Mouse (Mus musculus): ENCODE measurements around the gene Olfr669. TPM values are rescaled to one million over a fixed set of nuclear protein-coding genes. Genes with fewer than 3 reads are reported as not detected.

The Olfr669 gene
- polyA plus RNA-seq (2012; rRNA removed; ENCODE audit: low replicate concordance): not detected in 2 replicates

DNA sequence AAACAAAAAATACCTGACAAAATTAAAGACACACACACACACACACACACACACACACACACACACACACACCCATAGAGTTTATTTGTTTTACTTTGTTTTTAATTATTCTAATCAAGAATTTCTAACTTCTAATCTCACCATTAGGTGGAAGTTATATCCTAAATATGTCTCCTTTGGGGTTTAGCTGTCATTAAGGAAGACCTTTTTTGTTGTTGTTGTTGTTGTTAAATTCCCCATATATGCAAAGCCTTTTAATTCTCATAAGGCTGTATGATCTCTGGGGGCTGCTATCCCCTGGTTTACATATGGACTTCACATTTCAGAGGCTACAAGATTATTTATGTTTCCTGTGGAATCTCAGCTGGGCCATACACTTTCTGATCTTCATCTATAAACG, at the start of gene Olfr669:
Gene Olfr669, plus strand, starts transcription at position 301 of the 400 bp plus-strand sequence.

DNA sequence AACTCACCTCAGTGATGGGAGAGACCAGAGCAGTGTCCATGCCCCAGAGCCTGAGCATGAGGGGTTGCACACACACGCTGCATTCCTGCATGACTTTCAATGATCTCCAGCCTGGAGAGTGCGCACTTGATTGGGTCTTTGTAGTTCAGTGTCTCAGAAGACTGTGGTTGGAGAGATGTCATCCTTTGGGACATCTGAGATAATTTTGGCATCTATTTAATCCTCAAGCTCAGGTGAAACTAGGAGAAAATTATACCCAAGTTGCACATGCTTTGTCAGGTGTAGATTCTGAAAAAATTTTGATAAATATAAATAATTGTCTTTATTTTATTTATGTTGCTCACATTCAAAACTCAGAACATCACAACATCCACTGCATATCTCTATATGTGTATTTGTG, 38.2 kb upstream of the Olfr669 start, which contains the start of gene Olfr666:
Gene Olfr666, minus strand, starts transcription at position 101 of the 400 bp plus-strand sequence.

DNA sequence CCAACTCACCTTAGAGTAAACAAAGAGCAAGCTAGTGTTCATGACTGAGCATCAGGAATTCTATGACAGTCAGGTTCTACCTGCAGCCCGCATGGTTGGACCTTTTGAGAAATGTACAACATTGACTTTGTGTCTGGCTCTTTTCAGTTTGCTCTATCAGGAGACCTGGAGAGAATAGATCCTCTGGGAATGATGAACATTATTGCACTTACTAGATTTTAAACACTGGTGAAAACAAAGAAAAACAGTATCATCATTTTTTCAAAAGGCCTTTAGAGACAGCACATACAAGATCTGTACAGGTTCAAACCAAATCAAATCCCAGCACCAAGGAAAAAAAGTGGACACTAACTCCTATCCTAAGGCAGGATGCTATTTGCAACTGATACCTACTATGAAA, 12.7 kb upstream of the Olfr669 start, which contains the start of gene Olfr667:
Gene Olfr667, minus strand, starts transcription at position 101 of the 400 bp plus-strand sequence.

DNA sequence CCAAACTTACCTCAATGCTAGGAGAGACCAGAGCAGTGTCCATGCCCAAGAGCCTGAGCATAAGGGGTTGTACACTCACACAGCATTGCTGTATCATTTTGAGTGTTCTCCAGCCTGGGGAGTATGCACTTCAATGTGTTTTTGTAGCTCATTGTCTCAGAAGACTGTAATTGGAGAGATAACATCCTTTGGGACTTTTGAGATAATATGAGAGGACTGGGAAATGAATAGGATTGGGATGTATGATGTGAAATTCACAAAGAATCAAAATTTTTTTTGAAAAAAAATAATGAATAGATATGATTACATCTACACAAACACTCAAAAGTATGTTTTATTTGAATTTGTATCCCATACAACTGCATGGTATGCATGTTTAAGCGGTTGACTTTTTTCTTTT, 6.1 kb upstream of the Olfr669 start, which contains the start of gene Olfr668:
Gene Olfr668, minus strand, starts transcription at position 101 of the 400 bp plus-strand sequence.

DNA sequence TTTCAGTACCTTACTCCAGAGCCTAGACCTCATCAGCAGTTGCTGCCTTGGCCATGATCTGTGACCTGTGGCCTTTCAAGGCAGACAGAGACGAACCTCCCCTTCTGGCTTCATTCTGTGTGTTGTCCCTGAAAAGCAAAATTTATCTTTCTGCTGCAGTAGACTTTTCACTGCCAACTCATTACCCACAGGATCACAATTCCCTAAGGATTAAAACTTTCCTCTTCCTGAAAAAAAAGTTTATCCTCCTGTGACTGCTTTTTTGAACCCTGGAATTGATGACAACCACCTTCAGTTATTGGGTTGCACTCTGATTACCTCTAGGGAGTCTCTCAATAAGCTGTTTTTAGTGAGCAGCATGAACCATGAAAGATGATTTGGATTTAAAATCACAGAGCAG, 28.5 kb downstream of the Olfr669 start, which contains the start of gene Olfr670:
Gene Olfr670, minus strand, starts transcription at position 101 of the 400 bp plus-strand sequence.

GRCm38 (mm10) chr7:104979026-104979425, 45.0 kb downstream of the Olfr669 start, which contains the start of gene Olfr671:
Gene Olfr671 (minus strand): TSS chr7:104979126.

Other genes starting within 250 kb of the Olfr669 start
- gene Olfr661, start 247.7 kb upstream of the Olfr669 start, polyA plus RNA-seq (2012; rRNA removed; ENCODE audit: low replicate concordance): not detected in 2 replicates
- gene Usp17le, start 156.8 kb upstream of the Olfr669 start, polyA plus RNA-seq (2012; rRNA removed; ENCODE audit: low replicate concordance): not detected in 2 replicates
- not detected in 2 replicates for gene Usp17lb, start 91.6 kb upstream of the Olfr669 start, polyA plus RNA-seq (2012; rRNA removed; ENCODE audit: low replicate concordance)
- gene Usp17la, start 77.2 kb upstream of the Olfr669 start, polyA plus RNA-seq (2012; rRNA removed; ENCODE audit: low replicate concordance): not detected in 2 replicates
- not detected in 2 replicates for gene Olfr665, start 56.2 kb upstream of the Olfr669 start, polyA plus RNA-seq (2012; rRNA removed; ENCODE audit: low replicate concordance)
- gene Olfr666, start 38.3 kb upstream of the Olfr669 start, polyA plus RNA-seq (2012; rRNA removed; ENCODE audit: low replicate concordance): not detected in 2 replicates
- gene Olfr667, start 12.8 kb upstream of the Olfr669 start, polyA plus RNA-seq (2012; rRNA removed; ENCODE audit: low replicate concordance): not detected in 2 replicates
- gene Olfr668, start 6.2 kb upstream of the Olfr669 start, polyA plus RNA-seq (2012; rRNA removed; ENCODE audit: low replicate concordance): not detected in 2 replicates
- not detected in 2 replicates for gene Olfr670, start 28.4 kb downstream of the Olfr669 start, polyA plus RNA-seq (2012; rRNA removed; ENCODE audit: low replicate concordance)
- not detected in 2 replicates for gene Olfr671, start 44.9 kb downstream of the Olfr669 start, polyA plus RNA-seq (2012; rRNA removed; ENCODE audit: low replicate concordance)
- not detected in 2 replicates for gene Olfr672, start 67.8 kb downstream of the Olfr669 start, polyA plus RNA-seq (2012; rRNA removed; ENCODE audit: low replicate concordance)
- not detected in 2 replicates for gene Olfr675, start 94.2 kb downstream of the Olfr669 start, polyA plus RNA-seq (2012; rRNA removed; ENCODE audit: low replicate concordance)
- not detected in 2 replicates for gene Olfr676, start 98.5 kb downstream of the Olfr669 start, polyA plus RNA-seq (2012; rRNA removed; ENCODE audit: low replicate concordance)
- gene Olfr677, start 117.1 kb downstream of the Olfr669 start, polyA plus RNA-seq (2012; rRNA removed; ENCODE audit: low replicate concordance): not detected in 2 replicates
- gene Olfr678, start 130.2 kb downstream of the Olfr669 start, polyA plus RNA-seq (2012; rRNA removed; ENCODE audit: low replicate concordance): not detected in 2 replicates
- not detected in 2 replicates for gene Olfr679, start 147.0 kb downstream of the Olfr669 start, polyA plus RNA-seq (2012; rRNA removed; ENCODE audit: low replicate concordance)
- not detected in 2 replicates for gene Olfr680-ps1, start 158.6 kb downstream of the Olfr669 start, polyA plus RNA-seq (2012; rRNA removed; ENCODE audit: low replicate concordance)
- gene Olfr681, start 182.6 kb downstream of the Olfr669 start, polyA plus RNA-seq (2012; rRNA removed; ENCODE audit: low replicate concordance): not detected in 2 replicates
- not detected in 2 replicates for gene Olfr683, start 212.8 kb downstream of the Olfr669 start, polyA plus RNA-seq (2012; rRNA removed; ENCODE audit: low replicate concordance)
- not detected in 2 replicates for gene Olfr684, start 229.4 kb downstream of the Olfr669 start, polyA plus RNA-seq (2012; rRNA removed; ENCODE audit: low replicate concordance)

All from subcutaneous adipose tissue, adult 2 months (tissue).